Mouse (Mus musculus): ENCODE measurements at regions not wholly inside any gene's neighbourhood (a gene's known extent, or its start where the extent isn't known, plus 50 kb on each side); places are given as distances from the start of the nearest gene placed in this dataset.

GRCm38 (mm10) chr11:105524400-105524799, 65.4 kb upstream of the Tanc2 start:
- no peak for TF ChIP-seq CTCF (IDR thresholded peaks at IDR 0.05; ENCODE audit: insufficient read depth, low read depth, low read length)
- TF ChIP-seq POLR2A (IDR thresholded peaks at IDR 0.05; ENCODE audit: insufficient read depth, low read depth, low read length): no peak
